Mouse (Mus musculus): ENCODE results near the gene Hoxd12. TPM values are rescaled to one million over a fixed set of nuclear protein-coding genes. Genes with fewer than 3 reads are reported as not detected.

Gene Hoxd12
- polyA plus RNA-seq (2015; fragmentation: Nextera tagmentation; extraction: Ambion mirVana): 27.0 and 30.6 TPM in 2 replicates

GRCm38 (mm10) chr2:74674881-74675665 is at the start of gene Hoxd12:
Hoxd12 (plus strand) TSS chr2:74675013.
- Histone ChIP-seq H3K9me3 (no peaks in the 10 kb centered on the region), H3K27me3 (peaks cover 66% of the 10 kb centered on the region), H3K4me1 (peaks cover 38% of the 10 kb centered on the region), H3K36me3 (no peaks in the 10 kb centered on the region), H3K4me2 (peak within 1 kb of the TSS; percentile 65), H3K4me3 (peak within 1 kb of the TSS; percentile 45), H3K27ac (peak within 1 kb of the TSS; percentile 92), H3K9ac (peak within 1 kb of the TSS; percentile 55)
- 6% methylated on average over 47 of the region's 47 CpGs for WGBS
- ATAC-seq (ENCODE audit: insufficient number of reproducible peaks, low FRiP score, low TSS enrichment, low read depth): peak; percentile 50

GRCm38 (mm10) chr2:74635412-74635811 is 39.4 kb upstream of the Hoxd12 start:
- Histone ChIP-seq H3K27me3 (no peaks in the 10 kb centered on the region), H3K36me3 (no peaks in the 10 kb centered on the region), H3K4me2 (no peak overlapping the region), H3K4me3 (no peak overlapping the region), H3K4me1 (no peaks in the 10 kb centered on the region), H3K9me3 (no peaks in the 10 kb centered on the region), H3K9ac (no peak overlapping the region), H3K27ac (no peak overlapping the region)
- 70% methylated on average over 4 of the region's 4 CpGs for WGBS
- ATAC-seq (ENCODE audit: insufficient number of reproducible peaks, low FRiP score, low TSS enrichment, low read depth): no peak

GRCm38 (mm10) chr2:74642431-74642830 is 32.4 kb upstream of the Hoxd12 start:
- H3K27me3 ChIP-seq: peaks cover 14% of the 10 kb centered on the region
- 41% methylated on average over 5 of the region's 5 CpGs for WGBS
- no peak overlapping the region for H3K4me3 ChIP-seq
- H3K9ac ChIP-seq: no peak overlapping the region
- no peak overlapping the region for H3K27ac ChIP-seq
- no peak overlapping the region for H3K4me2 ChIP-seq
- no peaks in the 10 kb centered on the region for H3K36me3 ChIP-seq
- no peak for ATAC-seq (ENCODE audit: insufficient number of reproducible peaks, low FRiP score, low TSS enrichment, low read depth)
- peaks cover 4% of the 10 kb centered on the region for H3K4me1 ChIP-seq
- no peaks in the 10 kb centered on the region for H3K9me3 ChIP-seq

GRCm38 (mm10) chr2:74645631-74646030 is 29.2 kb upstream of the Hoxd12 start:
- WGBS: 87% methylated on average over 3 of the region's 3 CpGs
- Histone ChIP-seq H3K27ac (no peak overlapping the region), H3K4me1 (peaks cover 23% of the 10 kb centered on the region), H3K4me3 (no peak overlapping the region), H3K9ac (no peak overlapping the region), H3K4me2 (no peak overlapping the region), H3K36me3 (no peaks in the 10 kb centered on the region), H3K9me3 (no peaks in the 10 kb centered on the region), H3K27me3 (peaks cover 45% of the 10 kb centered on the region)
- no peak for ATAC-seq (ENCODE audit: insufficient number of reproducible peaks, low FRiP score, low TSS enrichment, low read depth)

GRCm38 (mm10) chr2:74647082-74647864 is 27.5 kb upstream of the Hoxd12 start:
- H3K9me3 ChIP-seq: no peaks in the 10 kb centered on the region
- no peak for ATAC-seq (ENCODE audit: insufficient number of reproducible peaks, low FRiP score, low TSS enrichment, low read depth)
- WGBS: 22% methylated on average over 7 of the region's 7 CpGs
- H3K27ac ChIP-seq: no peak overlapping the region
- H3K36me3 ChIP-seq: no peaks in the 10 kb centered on the region
- no peak overlapping the region for H3K4me3 ChIP-seq
- H3K4me1 ChIP-seq: peaks cover 23% of the 10 kb centered on the region
- H3K27me3 ChIP-seq: peaks cover 59% of the 10 kb centered on the region
- H3K4me2 ChIP-seq: no peak overlapping the region
- H3K9ac ChIP-seq: no peak overlapping the region

GRCm38 (mm10) chr2:74652996-74653340 is 21.8 kb upstream of the Hoxd12 start:
- peaks cover 34% of the 10 kb centered on the region for H3K4me1 ChIP-seq

GRCm38 (mm10) chr2:74653781-74654535 is 20.9 kb upstream of the Hoxd12 start:
- Histone ChIP-seq H3K4me1 (peaks cover 27% of the 10 kb centered on the region), H3K9ac (no peak overlapping the region), H3K27ac (peak overlapping the region; percentile 82), H3K9me3 (no peaks in the 10 kb centered on the region), H3K27me3 (peaks cover 67% of the 10 kb centered on the region), H3K4me3 (peak overlapping the region; percentile 46; the same call in 1 of the 2 replicates), H3K36me3 (no peaks in the 10 kb centered on the region), H3K4me2 (peak overlapping the region; percentile 60)
- WGBS: 12% methylated on average over 17 of the region's 17 CpGs
- no peak for ATAC-seq (ENCODE audit: insufficient number of reproducible peaks, low FRiP score, low TSS enrichment, low read depth)

More at GRCm38 (mm10) chr2:74652996-74653340, 21.8 kb upstream of the Hoxd12 start:
- Histone ChIP-seq H3K36me3 (no peaks in the 10 kb centered on the region), H3K4me2 (no peak overlapping the region), H3K9me3 (no peaks in the 10 kb centered on the region), H3K27me3 (peaks cover 77% of the 10 kb centered on the region), H3K4me3 (no peak overlapping the region), H3K9ac (no peak overlapping the region), H3K27ac (no peak overlapping the region)
- ATAC-seq (ENCODE audit: insufficient number of reproducible peaks, low FRiP score, low TSS enrichment, low read depth): no peak
- WGBS: 43% methylated on average over 2 of the region's 2 CpGs

GRCm38 (mm10) chr2:74654743-74655419 is 19.9 kb upstream of the Hoxd12 start:
- H3K9me3 ChIP-seq: no peaks in the 10 kb centered on the region
- peak overlapping the region; percentile 46 for H3K4me3 ChIP-seq
- no peak overlapping the region for H3K9ac ChIP-seq
- H3K4me1 ChIP-seq: peaks cover 26% of the 10 kb centered on the region
- H3K27me3 ChIP-seq: peaks cover 66% of the 10 kb centered on the region
- 6% methylated on average over 20 of the region's 20 CpGs for WGBS
- peak overlapping the region; percentile 82 for H3K27ac ChIP-seq
- peak; percentile 42 for ATAC-seq (ENCODE audit: insufficient number of reproducible peaks, low FRiP score, low TSS enrichment, low read depth)
- peak overlapping the region; percentile 60 for H3K4me2 ChIP-seq
- H3K36me3 ChIP-seq: no peaks in the 10 kb centered on the region

GRCm38 (mm10) chr2:74655420-74655781 is 19.4 kb upstream of the Hoxd12 start:
- peak; percentile 38; the same call in 1 of the 2 replicates for ATAC-seq (ENCODE audit: insufficient number of reproducible peaks, low FRiP score, low TSS enrichment, low read depth)
- Histone ChIP-seq H3K4me2 (peak overlapping the region; percentile 60), H3K27me3 (peaks cover 61% of the 10 kb centered on the region), H3K27ac (peak overlapping the region; percentile 82), H3K9me3 (no peaks in the 10 kb centered on the region), H3K36me3 (no peaks in the 10 kb centered on the region), H3K4me3 (peak overlapping the region; percentile 46), H3K9ac (peak overlapping the region; percentile 39), H3K4me1 (peaks cover 26% of the 10 kb centered on the region)
- WGBS: under 1% methylated on average over 44 of the region's 47 CpGs

GRCm38 (mm10) chr2:74655821-74656631 is 18.8 kb upstream of the Hoxd12 start:
- H3K27ac ChIP-seq: peak overlapping the region; percentile 82
- H3K9me3 ChIP-seq: no peaks in the 10 kb centered on the region
- H3K36me3 ChIP-seq: no peaks in the 10 kb centered on the region
- H3K27me3 ChIP-seq: peaks cover 61% of the 10 kb centered on the region
- peak overlapping the region; percentile 39 for H3K9ac ChIP-seq
- WGBS: under 1% methylated on average over 69 of the region's 69 CpGs
- peaks cover 30% of the 10 kb centered on the region for H3K4me1 ChIP-seq
- H3K4me2 ChIP-seq: peak overlapping the region; percentile 60
- peak overlapping the region; percentile 46 for H3K4me3 ChIP-seq
- no peak for ATAC-seq (ENCODE audit: insufficient number of reproducible peaks, low FRiP score, low TSS enrichment, low read depth)

All from limb, embryonic 15.5 days (tissue).